Mouse (Mus musculus) stomach, embryonic 15.5 days (tissue): ENCODE results near the gene Smg5. TPM values are rescaled to one million over a fixed set of nuclear protein-coding genes. Genes with fewer than 3 reads are reported as not detected.
"Not testable (repeated sequence)": the region's sequence is repeated elsewhere in the genome, so short reads cannot be mapped to it uniquely, and the experiment has no call there.

Experiments
- ATAC-seq: fragments of 200-750 bp; cut with Nextera tagmentation; 2 replicates; pipeline ENCODE4 v1.8.0; 2017; ENCODE audit warnings: low read depth, moderate number of reproducible peaks, moderate TSS enrichment; ENCODE audit not compliant: insufficient read depth, low FRiP score
- H3K27ac ChIP-seq: fragments of 300-500 bp; sonication (generic); 2 replicates; pipeline ENCODE4 v1.5.1; 2015; ENCODE audit warnings: mild to moderate bottlenecking, inconsistent platforms
- H3K27me3 ChIP-seq: fragments of 300-500 bp; sonication (generic); replicated peaks from 2 replicates; pipeline ENCODE4 v1.6.1; 2015; ENCODE audit warnings: inconsistent platforms
- H3K36me3 ChIP-seq: fragments of 300-500 bp; sonication (generic); 2 replicates; pipeline ENCODE4 v1.6.1; 2015; ENCODE audit warnings: inconsistent platforms
- H3K4me1 ChIP-seq: fragments of 300-500 bp; sonication (generic); 2 replicates; pipeline ENCODE4 v1.6.1; 2015; ENCODE audit warnings: inconsistent platforms
- H3K4me2 ChIP-seq: fragments of 300-500 bp; sonication (generic); 2 replicates; pipeline ENCODE4 v1.6.1; 2015; ENCODE audit warnings: mild to moderate bottlenecking, inconsistent platforms
- H3K4me3 ChIP-seq: fragments of 300-500 bp; sonication (generic); replicated peaks from 2 replicates; pipeline ENCODE4 v1.5.1; 2015; ENCODE audit warnings: inconsistent platforms
- H3K9ac ChIP-seq: fragments of 300-500 bp; sonication (generic); 2 replicates; pipeline ENCODE4 v1.6.1; 2015; ENCODE audit warnings: inconsistent platforms
- H3K9me3 ChIP-seq: fragments of 300-500 bp; sonication (generic); 2 replicates; pipeline ENCODE4 v1.6.1; 2016; ENCODE audit warnings: inconsistent platforms
- WGBS: fragments of 180-500 bp; shearing (Covaris S2); methylation state at CpG from one replicate; pipeline ENCODE4 v1.1.7; 2015; 5-methylcytosine and 5-hydroxymethylcytosine counted together
- polyA plus RNA-seq: library from polyadenylated mRNA; unstranded; fragments of >200 nt; fragmentation: Nextera tagmentation; extraction: Ambion mirVana; gene quantifications from 2 replicates; pipeline ENCODE4 v1.2.1, GENCODE M21; 2015

Gene Smg5
- polyA plus RNA-seq, 1 experiment from 2014 or later: 48.5 TPM

- Histone ChIP-seq H3K4me3 (peak overlapping the region; percentile 17), H3K4me2 (peak overlapping the region; percentile 53)
- not testable (repeated sequence) for ATAC-seq, H3K27ac ChIP-seq, H3K27me3 ChIP-seq, H3K9me3 ChIP-seq, H3K4me1 ChIP-seq, H3K9ac ChIP-seq, H3K36me3 ChIP-seq
- 23% methylated on average over 6 of the region's 7 CpGs for WGBS
These were observed 40.6 kb downstream of the Smg5 start for GRCm38 (mm10) chr3:88376644-88377043.

GRCm38 (mm10) chr3:88378599-88378998, 42.5 kb downstream of the Smg5 start, which contains the start of gene Bglap2:
Gene Bglap2 (minus strand): TSS chr3:88378699.
- 78% methylated on average over 5 of the region's 5 CpGs for WGBS
- not testable (repeated sequence) for H3K36me3 ChIP-seq, H3K27me3 ChIP-seq, H3K4me2 ChIP-seq, H3K9ac ChIP-seq, H3K9me3 ChIP-seq, H3K4me1 ChIP-seq, H3K4me3 ChIP-seq, H3K27ac ChIP-seq, ATAC-seq

GRCm38 (mm10) chr3:88381389-88382315, 45.6 kb downstream of the Smg5 start:
- Histone ChIP-seq H3K4me3 (peak overlapping the region; percentile 19), H3K27ac (peak overlapping the region; percentile 57; the same call in 1 of the 2 replicates), H3K4me2 (peak overlapping the region; percentile 52)
- H3K4me1 ChIP-seq, H3K36me3 ChIP-seq, H3K9ac ChIP-seq, H3K9me3 ChIP-seq, H3K27me3 ChIP-seq: not testable (repeated sequence)
- peak; percentile 84 for ATAC-seq
- WGBS: 7% methylated on average over 20 of the region's 22 CpGs

GRCm38 (mm10) chr3:88382383-88382782, 46.3 kb downstream of the Smg5 start:
- ATAC-seq, H3K27me3 ChIP-seq: not testable (repeated sequence)
- 45% methylated on average over 3 of the region's 7 CpGs for WGBS

GRCm38 (mm10) chr3:88384364-88384763, 48.3 kb downstream of the Smg5 start, which contains the start of gene Bglap:
Gene Bglap (minus strand): TSS chr3:88384464.
- Histone ChIP-seq H3K27me3 (no peaks in the 10 kb centered on the region), H3K4me2 (no peak within 1 kb of the TSS), H3K9me3 (no peaks in the 10 kb centered on the region), H3K36me3 (no peaks in the 10 kb centered on the region), H3K9ac (no peak within 1 kb of the TSS), H3K4me1 (no peaks in the 10 kb centered on the region; the same call in 1 of the 2 replicates), H3K27ac (no peak within 1 kb of the TSS), H3K4me3 (no peak within 1 kb of the TSS)
- 79% methylated on average over 5 of the region's 5 CpGs for WGBS
- ATAC-seq: no peak

More at GRCm38 (mm10) chr3:88382383-88382782, 46.3 kb downstream of the Smg5 start:
- not testable (repeated sequence) for H3K4me3 ChIP-seq, H3K4me1 ChIP-seq, H3K9ac ChIP-seq, H3K36me3 ChIP-seq, H3K27ac ChIP-seq, H3K4me2 ChIP-seq, H3K9me3 ChIP-seq

- Histone ChIP-seq H3K4me2 (no peak overlapping the region), H3K4me1 (no peaks in the 10 kb centered on the region), H3K9ac (no peak overlapping the region), H3K9me3 (no peaks in the 10 kb centered on the region), H3K27ac (no peak overlapping the region), H3K36me3 (peaks cover 10% of the 10 kb centered on the region; the same call in 1 of the 2 replicates), H3K4me3 (no peak overlapping the region), H3K27me3 (no peaks in the 10 kb centered on the region)
- WGBS: 77% methylated on average over 9 of the region's 9 CpGs
- ATAC-seq: no peak
These were observed 57.8 kb downstream of the Smg5 start for GRCm38 (mm10) chr3:88393776-88394375.

- Histone ChIP-seq H3K4me1 (no peaks in the 10 kb centered on the region), H3K27me3 (no peaks in the 10 kb centered on the region), H3K9me3 (no peaks in the 10 kb centered on the region), H3K4me3 (no peak overlapping the region), H3K27ac (no peak overlapping the region), H3K4me2 (no peak overlapping the region), H3K9ac (no peak overlapping the region), H3K36me3 (peaks cover 12% of the 10 kb centered on the region; the same call in 1 of the 2 replicates)
- 89% methylated on average over 6 of the region's 6 CpGs for WGBS
- ATAC-seq: no peak
These were observed 59.2 kb downstream of the Smg5 start for GRCm38 (mm10) chr3:88395288-88395687.

- no peak for ATAC-seq
- Histone ChIP-seq H3K36me3 (peaks cover 14% of the 10 kb centered on the region; the same call in 1 of the 2 replicates), H3K4me2 (no peak overlapping the region), H3K9me3 (no peaks in the 10 kb centered on the region), H3K9ac (no peak overlapping the region), H3K27me3 (no peaks in the 10 kb centered on the region), H3K4me1 (no peaks in the 10 kb centered on the region), H3K4me3 (no peak overlapping the region), H3K27ac (no peak overlapping the region)
- 86% methylated on average over 8 of the region's 8 CpGs for WGBS
These were observed 59.7 kb downstream of the Smg5 start for GRCm38 (mm10) chr3:88395742-88396141.

- Histone ChIP-seq H3K36me3 (peaks cover 16% of the 10 kb centered on the region), H3K9ac (no peak overlapping the region), H3K27me3 (no peaks in the 10 kb centered on the region), H3K27ac (no peak overlapping the region), H3K9me3 (no peaks in the 10 kb centered on the region), H3K4me3 (no peak overlapping the region), H3K4me1 (no peaks in the 10 kb centered on the region), H3K4me2 (no peak overlapping the region)
- ATAC-seq: no peak
- WGBS: 74% methylated on average over 2 of the region's 2 CpGs
These were observed 62.6 kb downstream of the Smg5 start for GRCm38 (mm10) chr3:88398666-88399065.

- no peak overlapping the region for H3K9ac ChIP-seq
- ATAC-seq: no peak
- WGBS: 88% methylated on average over 10 of the region's 10 CpGs
- H3K36me3 ChIP-seq: peaks cover 10% of the 10 kb centered on the region
- H3K27ac ChIP-seq: no peak overlapping the region
- no peaks in the 10 kb centered on the region for H3K27me3 ChIP-seq
- H3K4me2 ChIP-seq: no peak overlapping the region
- H3K9me3 ChIP-seq: no peaks in the 10 kb centered on the region
- peaks cover 4% of the 10 kb centered on the region; the same call in 1 of the 2 replicates for H3K4me1 ChIP-seq
- no peak overlapping the region for H3K4me3 ChIP-seq
These were observed 67.6 kb downstream of the Smg5 start for GRCm38 (mm10) chr3:88403522-88404230.

- Histone ChIP-seq H3K9me3 (no peaks in the 10 kb centered on the region), H3K4me3 (no peak overlapping the region), H3K4me2 (no peak overlapping the region), H3K9ac (no peak overlapping the region), H3K4me1 (peaks cover 12% of the 10 kb centered on the region), H3K27ac (peak overlapping the region; percentile 28; the same call in 1 of the 2 replicates), H3K36me3 (peaks cover 10% of the 10 kb centered on the region), H3K27me3 (no peaks in the 10 kb centered on the region)
- 0% methylated on average over 2 of the region's 2 CpGs for WGBS
- ATAC-seq: peak; percentile 3; the same call in 1 of the 2 replicates
These were observed 71.0 kb downstream of the Smg5 start for GRCm38 (mm10) chr3:88407090-88407489.
